Mouse (Mus musculus): Measurements from ENCODE around the gene Tm6sf1.
A peak's percentile ranks its signal among the peaks of the same experiment; 100 is the strongest.

The Tm6sf1 gene

DNA sequence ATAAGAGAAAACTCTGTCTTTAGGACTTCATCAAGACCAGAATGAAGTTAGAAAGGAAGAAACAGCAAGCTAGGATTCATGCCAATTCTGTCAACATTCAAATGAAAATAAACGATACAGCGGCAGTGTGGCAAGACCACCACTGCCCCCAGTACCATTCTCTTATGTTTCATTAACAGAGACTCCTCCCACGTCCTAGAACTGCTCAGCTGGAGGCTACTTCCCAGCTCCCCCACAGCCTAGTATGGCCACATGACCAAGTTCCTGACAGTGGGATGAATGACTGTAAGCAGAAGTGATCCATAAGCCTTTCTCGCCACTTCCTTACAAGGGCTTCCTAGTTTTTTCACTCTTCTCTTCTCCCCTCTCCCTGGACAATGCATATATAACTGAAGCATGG is 45.3 kb downstream of the Tm6sf1 start:
- no peak for DNase-seq

GRCm38 (mm10) chr7:81904926-81905325 is 46.1 kb downstream of the Tm6sf1 start:
- no peak for DNase-seq

GRCm38 (mm10) chr7:81918316-81918715 is 59.5 kb downstream of the Tm6sf1 start:
- DNase-seq, result no peak

GRCm38 (mm10) chr7:81920314-81920713 is 61.5 kb downstream of the Tm6sf1 start:
- no peak for DNase-seq

DNA sequence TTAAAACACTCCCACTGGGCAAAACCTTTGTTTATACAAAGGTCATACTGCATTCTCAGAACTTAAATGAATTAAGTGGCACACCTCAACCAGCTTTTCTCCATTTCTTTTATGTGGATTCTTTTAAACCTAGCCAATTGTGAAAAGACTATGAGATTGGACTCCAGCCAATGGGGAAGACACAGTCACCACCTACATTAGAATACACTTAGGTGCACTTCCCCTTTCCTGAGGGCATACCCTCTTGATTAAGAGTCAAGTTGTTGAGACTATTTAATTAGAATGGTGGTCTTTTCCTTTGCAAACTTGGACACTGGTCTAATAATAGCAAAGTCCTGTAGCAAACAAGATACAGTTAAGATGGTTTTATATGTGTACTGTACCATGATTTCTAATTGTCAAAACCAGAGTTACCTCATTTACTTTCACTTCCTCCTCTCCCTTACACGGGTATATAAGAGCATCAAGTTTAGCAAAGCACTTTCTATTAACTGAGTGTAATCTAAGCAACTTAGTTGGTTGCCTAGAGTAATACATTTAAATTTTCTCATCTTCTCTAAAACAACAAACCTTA is 62.7 kb downstream of the Tm6sf1 start:
- no peak for DNase-seq

- peak; percentile 12 for DNase-seq
Observed at GRCm38 (mm10) chr7:81928998-81929397, 70.2 kb downstream of the Tm6sf1 start.

DNA sequence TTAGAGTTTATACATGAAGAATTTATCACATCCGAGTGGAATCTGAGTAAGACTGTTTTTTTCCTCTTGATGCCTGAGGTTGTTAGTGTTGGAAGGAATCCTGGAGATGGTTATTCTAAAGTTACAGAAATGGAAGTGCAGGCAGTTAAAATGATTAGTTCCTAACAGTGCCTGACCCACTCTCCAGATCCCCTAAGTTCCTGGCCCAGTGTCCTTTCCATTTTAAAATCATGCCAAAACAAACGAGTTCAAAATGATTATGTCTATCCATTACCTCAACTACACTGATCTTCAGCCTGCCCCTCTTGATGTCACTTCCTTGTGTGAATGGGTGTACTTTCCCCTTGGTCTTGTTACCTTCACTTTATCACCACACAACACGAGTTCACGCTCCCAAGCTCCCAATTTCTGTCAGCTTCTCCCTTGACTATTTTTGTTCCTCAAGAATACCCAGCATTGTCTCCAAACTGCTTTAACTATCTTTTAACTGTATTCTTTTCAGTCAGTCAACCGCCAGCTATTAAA is 73.8 kb downstream of the Tm6sf1 start:
- no peak for DNase-seq

DNA sequence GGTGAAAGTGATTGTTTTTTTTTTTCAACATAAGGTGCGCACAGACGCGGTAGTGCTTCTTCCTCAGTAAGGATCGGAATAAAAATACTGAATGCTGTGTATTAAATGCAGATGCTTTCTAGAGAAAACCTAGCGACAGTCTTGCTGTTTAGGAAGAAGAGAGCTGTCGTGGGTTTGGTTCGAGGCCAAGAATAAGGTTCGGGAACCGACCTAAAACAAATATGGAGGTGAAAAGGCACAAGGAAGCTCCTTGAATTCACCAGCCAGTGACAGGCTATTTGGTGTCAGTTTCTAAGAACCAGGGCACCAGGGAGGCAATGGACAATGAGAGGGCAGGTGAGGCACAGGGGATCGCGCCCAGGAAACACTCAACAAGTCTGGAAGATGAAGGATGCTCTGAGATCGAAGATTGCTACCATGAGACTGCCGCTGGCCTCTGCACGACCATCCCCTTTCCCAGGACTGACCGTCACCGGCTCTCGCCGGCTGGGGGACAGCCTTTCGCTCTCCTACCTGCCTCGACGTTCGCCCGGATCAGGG is 74.3 kb downstream of the Tm6sf1 start:
- DNase-seq, result peak; percentile 17

DNA sequence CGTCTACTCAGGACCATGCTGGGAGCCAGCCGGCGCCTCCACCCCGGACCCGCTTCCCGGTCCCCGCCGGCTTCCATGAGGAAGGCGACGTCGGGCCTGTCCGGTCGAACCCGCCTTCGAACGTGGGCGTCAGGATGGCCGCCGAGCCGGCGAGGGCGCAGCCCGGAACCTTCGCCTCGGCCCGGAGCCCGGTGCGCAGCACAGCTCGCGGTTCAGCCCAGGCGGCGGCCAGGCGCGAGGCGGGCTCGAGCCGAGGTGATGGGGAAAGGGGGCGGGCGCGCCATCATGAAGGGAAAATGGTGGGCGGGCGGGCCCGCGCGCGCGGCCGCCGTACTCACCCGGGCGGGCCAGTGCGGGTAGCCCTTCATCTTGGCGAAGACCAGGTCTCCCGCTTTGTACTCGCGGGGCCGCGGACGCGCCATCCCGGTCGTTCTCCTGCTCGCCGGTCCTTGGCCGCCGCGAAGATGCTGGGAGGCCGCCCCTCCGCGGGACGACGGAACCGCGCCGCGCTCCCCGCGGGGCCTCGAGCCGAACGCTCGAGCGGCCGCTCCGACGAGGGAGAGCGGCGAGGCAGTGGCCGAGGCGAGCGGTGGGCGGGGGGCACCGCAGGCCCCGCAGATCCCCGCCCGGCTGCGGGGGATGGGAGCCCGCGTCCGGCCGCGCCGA is 74.9 kb downstream of the Tm6sf1 start:
- DNase-seq, result peak; percentile 65
